In the genomic region with DNA sequence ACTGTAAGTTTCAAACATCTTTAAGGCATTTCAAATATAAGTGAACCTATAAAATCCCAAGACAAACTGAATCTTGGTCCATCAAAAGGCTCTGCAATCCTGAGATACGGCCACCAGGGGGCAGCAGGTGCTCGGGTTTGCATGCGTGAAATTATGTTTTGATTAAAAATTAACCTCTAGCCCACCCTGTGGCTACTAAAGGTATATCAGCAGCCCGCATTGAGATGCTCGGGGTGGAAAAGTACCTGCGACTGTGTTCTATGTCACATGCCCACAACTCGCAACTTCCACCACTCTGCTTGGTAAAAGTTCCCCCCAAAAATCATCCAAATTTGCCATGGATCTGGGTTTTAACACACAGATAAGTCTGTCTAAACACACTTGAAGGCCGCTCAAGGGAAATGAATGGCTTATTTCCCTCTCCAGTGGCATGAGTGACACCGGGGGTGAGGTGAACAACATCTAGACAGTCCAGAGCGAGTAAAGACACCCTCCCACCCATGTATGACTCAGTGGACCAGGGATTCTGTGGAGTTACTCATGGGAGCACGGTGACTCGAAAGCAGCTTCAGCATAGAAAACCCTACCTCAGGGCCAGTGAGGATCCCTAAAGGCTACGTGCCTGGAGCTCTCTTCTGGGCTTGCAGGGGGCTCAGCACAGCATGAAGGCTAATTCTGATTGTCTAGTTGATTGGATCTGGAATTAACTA, we compare ENCODE assay signal across 9 mouse cellular contexts. TPM values are rescaled to one million over a fixed set of nuclear protein-coding genes. Genes with fewer than 3 reads are reported as not detected.
DNase-seq lines count a peak whose midpoint lies in the region; ATAC-seq and TF ChIP-seq lines count a peak whose summit lies in the region.
"Not testable (repeated sequence)": the region's sequence is repeated elsewhere in the genome, so short reads cannot be mapped to it uniquely, and the experiment has no call there.
"Had no signal": no experiment of that assay in that cellular context is flagged by ENCODE, and none has a peak within 500 bp of the region (broad histone marks: within the 10 kb centered on the region; RNA-seq: fewer than 3 reads in every experiment).

No protein-coding gene starts in this region.

- 66% methylated on average over 13 of the region's 13 CpGs for WGBS in heart, embryonic 12.5 days
- WGBS in hindbrain, postnatal 0 days: 73% methylated on average over 13 of the region's 13 CpGs
- WGBS in limb, embryonic 13.5 days: 71% methylated on average over 13 of the region's 13 CpGs
- 70% methylated on average over 13 of the region's 13 CpGs for WGBS in lung, embryonic 16.5 days

- not testable (repeated sequence) for H3K27ac ChIP-seq in heart, embryonic 12.5 days (ENCODE audit: poor library complexity, severe bottlenecking); hindbrain, postnatal 0 days; limb, embryonic 13.5 days; lung, embryonic 16.5 days (ENCODE audit: low read length)

- not testable (repeated sequence) for H3K27me3 ChIP-seq in heart, embryonic 12.5 days (replicated peaks); hindbrain, postnatal 0 days (ENCODE audit: insufficient read depth, low read length); limb, embryonic 13.5 days; lung, embryonic 16.5 days (ENCODE audit: control insufficient read depth, insufficient read depth, low read depth, low read length)

- H3K4me1 ChIP-seq in heart, embryonic 12.5 days (replicated peaks); hindbrain, postnatal 0 days (ENCODE audit: insufficient read depth, low read length); limb, embryonic 13.5 days; lung, embryonic 16.5 days (replicated peaks; ENCODE audit: control insufficient read depth, insufficient read depth, low read length): not testable (repeated sequence)

- H3K36me3 ChIP-seq in heart, embryonic 12.5 days; hindbrain, postnatal 0 days (ENCODE audit: insufficient read depth, low read length); limb, embryonic 13.5 days; lung, embryonic 16.5 days (ENCODE audit: control insufficient read depth, insufficient read depth, low read length): not testable (repeated sequence)

- H3K4me2 ChIP-seq in heart, embryonic 12.5 days; hindbrain, postnatal 0 days (ENCODE audit: low read depth, low read length); limb, embryonic 13.5 days (replicated peaks); lung, embryonic 16.5 days (ENCODE audit: low read depth, low read length): not testable (repeated sequence)

- ATAC-seq in erythroid progenitor cell, adult 5-6 weeks (replicated peaks; ENCODE audit: low FRiP score, poor library complexity, severe bottlenecking): peak; percentile 57
- ATAC-seq in heart, embryonic 12.5 days (ENCODE audit: insufficient number of reproducible peaks, low FRiP score): peak; percentile 38
- peak; percentile 68 for ATAC-seq in hindbrain, postnatal 0 days
- ATAC-seq in limb, embryonic 13.5 days (ENCODE audit: low FRiP score, low read depth): peak; percentile 37; the same call in 1 of the 2 replicates
- 0 out of 2 replicates have a peak, but pooled peaks have one; percentile 49 for ATAC-seq in lung, embryonic 16.5 days (ENCODE audit: low read depth)

- DNase-seq in R1 (ENCODE audit: low read depth, low spot score): peak; percentile 83
- peak; percentile 3 for DNase-seq in hindbrain, postnatal 0 days (ENCODE audit: low spot score)
- DNase-seq in neural tube, embryonic 10.5 days (ENCODE audit: extremely low spot score, low spot score): peak; percentile 22
- peak; percentile 22 for DNase-seq in thymus, postnatal 4 days

- not testable (repeated sequence) for TF ChIP-seq CTCF in hindbrain, postnatal 0 days (IDR thresholded peaks at IDR 0.05; ENCODE audit: low read depth)

- not testable (repeated sequence) for H3K4me3 ChIP-seq in heart, embryonic 12.5 days; hindbrain, postnatal 0 days (ENCODE audit: low read length); limb, embryonic 13.5 days; lung, embryonic 16.5 days (ENCODE audit: low read length)

- H3K9ac ChIP-seq in heart, embryonic 12.5 days; hindbrain, postnatal 0 days (replicated peaks; ENCODE audit: low read length); limb, embryonic 13.5 days; lung, embryonic 16.5 days (ENCODE audit: low read length): not testable (repeated sequence)

- H3K9me3 ChIP-seq in heart, embryonic 12.5 days (replicated peaks): peaks cover 58% of the 10 kb centered on the region
- H3K9me3 ChIP-seq in hindbrain, postnatal 0 days (ENCODE audit: low read length): peaks cover 59% of the 10 kb centered on the region
- H3K9me3 ChIP-seq in limb, embryonic 13.5 days: peaks cover 70% of the 10 kb centered on the region
- H3K9me3 ChIP-seq in lung, embryonic 16.5 days (ENCODE audit: control insufficient read depth, low read length): peaks cover 35% of the 10 kb centered on the region

RNA-seq across cellular contexts. Expression of gene Zfp981, which starts 18.1 kb away (rescaled TPM):
- total RNA-seq in erythroid progenitor cell, adult 5-6 weeks (2015; ENCODE audit: low replicate concordance): not detected in 2 replicates
- not detected in 2 replicates for total RNA-seq in erythroid progenitor cell, adult 5-6 weeks (2017; ENCODE audit: low replicate concordance)
- 0.13 TPM in 1 of 2 replicates, not detected in the other for polyA plus RNA-seq in heart, embryonic 12.5 days (2016; fragmentation: Nextera tagmentation; extraction: Ambion mirVana)
- 0.16 TPM in 1 of 2 replicates, not detected in the other for total RNA-seq in hindbrain, postnatal 0 days (2014; rRNA removed)
- 0.08 and 0.11 TPM in 2 replicates for polyA plus RNA-seq in hindbrain, postnatal 0 days (2015; fragmentation: Nextera tagmentation; extraction: Ambion mirVana)
- polyA plus RNA-seq in limb, embryonic 13.5 days (2015; fragmentation: Nextera tagmentation; extraction: Ambion mirVana): 0.15 and 0.17 TPM in 2 replicates
- polyA plus RNA-seq in lung, embryonic 16.5 days (2015; fragmentation: Nextera tagmentation; extraction: Ambion mirVana): 0.09 TPM in 1 of 2 replicates, not detected in the other
- polyA plus RNA-seq: spleen, adult 2 months had no signal

RNA-seq across cellular contexts. Expression of gene Zfp992, which starts 34.9 kb away (rescaled TPM):
- total RNA-seq in erythroid progenitor cell, adult 5-6 weeks (2015; ENCODE audit: low replicate concordance): 2.2 and 3.4 TPM in 2 replicates
- 0.15 and 2.4 TPM in 2 replicates for total RNA-seq in erythroid progenitor cell, adult 5-6 weeks (2017; ENCODE audit: low replicate concordance)
- 4.2 and 4.8 TPM in 2 replicates for polyA plus RNA-seq in heart, embryonic 12.5 days (2016; fragmentation: Nextera tagmentation; extraction: Ambion mirVana)
- total RNA-seq in hindbrain, postnatal 0 days (2014; rRNA removed): 2.5 and 3.0 TPM in 2 replicates
- 1.6 and 2.2 TPM in 2 replicates for polyA plus RNA-seq in hindbrain, postnatal 0 days (2015; fragmentation: Nextera tagmentation; extraction: Ambion mirVana)
- polyA plus RNA-seq in limb, embryonic 13.5 days (2015; fragmentation: Nextera tagmentation; extraction: Ambion mirVana): 3.0 and 3.5 TPM in 2 replicates
- 0.73 and 1.2 TPM in 2 replicates for polyA plus RNA-seq in lung, embryonic 16.5 days (2015; fragmentation: Nextera tagmentation; extraction: Ambion mirVana)

Comparison
In these comparisons a context has a peak if more than half of its experiments do, and no peak if none do; other contexts are left out.
1. DNase-seq: peak in every context shown above with its lines; median percentile 83 in R1; 22 in neural tube, embryonic 10.5 days; 22 in thymus, postnatal 4 days; 3 in hindbrain, postnatal 0 days.